Mouse (Mus musculus) ES-E14 (cell line): Measurements from ENCODE around the gene Hoxc11.

Experiments used
- HCFC1 ChIP-seq: IDR thresholded peaks from 2 replicates; pipeline ENCODE4 v1.6.1; 2012; ENCODE audit warnings: low read length, inconsistent platforms, borderline replicate concordance; ENCODE audit not compliant: insufficient read depth
- MAFK ChIP-seq: IDR thresholded peaks from 2 replicates; pipeline ENCODE4 v1.6.1; 2014; ENCODE audit warnings: mild to moderate bottlenecking, low read depth, low read length, inconsistent platforms; ENCODE audit not compliant: insufficient read depth
- ZC3H11A ChIP-seq: IDR thresholded peaks from 2 replicates; pipeline ENCODE4 v1.6.1; 2012; ENCODE audit warnings: low read depth, mild to moderate bottlenecking, inconsistent platforms, low read length, borderline replicate concordance

GRCm38 (mm10) chr15:103002821-103003448 lies 48.7 kb downstream of the Hoxc11 start:
- no peak for TF ChIP-seq MAFK
- no peak for TF ChIP-seq ZC3H11A
- no peak for TF ChIP-seq HCFC1
